Mouse (Mus musculus): ENCODE results near the gene F13b. TPM values are rescaled to one million over a fixed set of nuclear protein-coding genes. Genes with fewer than 3 reads are reported as not detected.

F13b gene
- total and polyA plus RNA-seq, 3 experiments = not detected

- Histone ChIP-seq H3K4me1 (ENCODE audit: control insufficient read depth, insufficient read depth, low read length) (no peaks in the 10 kb centered on the region; the same call in 1 of the 2 replicates), H3K27me3 (ENCODE audit: control insufficient read depth, insufficient read depth, low read length) (no peaks in the 10 kb centered on the region), H3K4me3 (no peak overlapping the region), H3K36me3 (ENCODE audit: control insufficient read depth, insufficient read depth, low read length) (no peaks in the 10 kb centered on the region), H3K9ac (ENCODE audit: low read depth, low read length) (no peak overlapping the region), H3K27ac (no peak overlapping the region), H3K79me2 (replicated peaks; ENCODE audit: control insufficient read depth, insufficient read depth, low read length) (no peaks in the 10 kb centered on the region)
- no peak for TF ChIP-seq CTCF (IDR thresholded peaks at IDR 0.05)
- no peak for TF ChIP-seq EP300 (IDR thresholded peaks at IDR 0.05; ENCODE audit: insufficient read depth, low read depth, low read length)
- no peak for TF ChIP-seq POLR2A (IDR thresholded peaks at IDR 0.05; ENCODE audit: insufficient read depth, low read depth, low read length)
- DNase-seq = no peak
- intact Hi-C loops (cut with DNase I) = no loop called here
Observed at GRCm38 (mm10) chr1:139499751-139500150, 1.8 kb upstream of the F13b start.

- no peak for TF ChIP-seq POLR2A (IDR thresholded peaks at IDR 0.05; ENCODE audit: insufficient read depth, low read depth, low read length)
- no peak for TF ChIP-seq CTCF (IDR thresholded peaks at IDR 0.05)
- no peak for TF ChIP-seq EP300 (IDR thresholded peaks at IDR 0.05; ENCODE audit: insufficient read depth, low read depth, low read length)
- Histone ChIP-seq H3K27ac (no peak overlapping the region), H3K9ac (ENCODE audit: low read depth, low read length) (no peak overlapping the region), H3K4me1 (ENCODE audit: control insufficient read depth, insufficient read depth, low read length) (no peaks in the 10 kb centered on the region), H3K27me3 (ENCODE audit: control insufficient read depth, insufficient read depth, low read length) (no peaks in the 10 kb centered on the region), H3K79me2 (replicated peaks; ENCODE audit: control insufficient read depth, insufficient read depth, low read length) (no peaks in the 10 kb centered on the region), H3K4me3 (no peak overlapping the region), H3K36me3 (ENCODE audit: control insufficient read depth, insufficient read depth, low read length) (no peaks in the 10 kb centered on the region)
- no peak for DNase-seq
- intact Hi-C loops (cut with DNase I) = no loop called here
- whole genome bisulfite sequencing = 85% methylated on average over 12 of the region's 12 CpGs
Observed at GRCm38 (mm10) chr1:139514556-139514955, 13.1 kb downstream of the F13b start.

- DNase-seq = no peak
- Histone ChIP-seq H3K27me3 (ENCODE audit: control insufficient read depth, insufficient read depth, low read length) (no peaks in the 10 kb centered on the region), H3K36me3 (ENCODE audit: control insufficient read depth, insufficient read depth, low read length) (no peaks in the 10 kb centered on the region), H3K9ac (ENCODE audit: low read depth, low read length) (no peak overlapping the region), H3K4me1 (ENCODE audit: control insufficient read depth, insufficient read depth, low read length) (no peaks in the 10 kb centered on the region), H3K4me3 (no peak overlapping the region), H3K79me2 (replicated peaks; ENCODE audit: control insufficient read depth, insufficient read depth, low read length) (no peaks in the 10 kb centered on the region), H3K27ac (no peak overlapping the region)
- intact Hi-C loops (cut with DNase I) = no loop called here
- TF ChIP-seq CTCF (IDR thresholded peaks at IDR 0.05) = no peak
- no peak for TF ChIP-seq POLR2A (IDR thresholded peaks at IDR 0.05; ENCODE audit: insufficient read depth, low read depth, low read length)
- TF ChIP-seq EP300 (IDR thresholded peaks at IDR 0.05; ENCODE audit: insufficient read depth, low read depth, low read length) = no peak
- WGBS = 82% methylated on average over 1 of the region's 1 CpGs
Observed at GRCm38 (mm10) chr1:139548536-139548935, 47.0 kb downstream of the F13b start.

GRCm38 (mm10) chr1:139551311-139551710 is 49.8 kb downstream of the F13b start:
- WGBS = 67% methylated on average over 1 of the region's 1 CpGs
- H3K79me2 ChIP-seq (replicated peaks; ENCODE audit: control insufficient read depth, insufficient read depth, low read length) = no peaks in the 10 kb centered on the region
- no peak overlapping the region for H3K27ac ChIP-seq
- no peaks in the 10 kb centered on the region for H3K27me3 ChIP-seq (ENCODE audit: control insufficient read depth, insufficient read depth, low read length)
- DNase-seq = no peak
- no peak overlapping the region for H3K9ac ChIP-seq (ENCODE audit: low read depth, low read length)
- intact Hi-C loops (cut with DNase I) = no loop called here
- no peaks in the 10 kb centered on the region for H3K36me3 ChIP-seq (ENCODE audit: control insufficient read depth, insufficient read depth, low read length)
- TF ChIP-seq POLR2A (IDR thresholded peaks at IDR 0.05; ENCODE audit: insufficient read depth, low read depth, low read length) (no peak), CTCF (IDR thresholded peaks at IDR 0.05) (no peak), EP300 (IDR thresholded peaks at IDR 0.05; ENCODE audit: insufficient read depth, low read depth, low read length) (no peak)
- no peaks in the 10 kb centered on the region for H3K4me1 ChIP-seq (ENCODE audit: control insufficient read depth, insufficient read depth, low read length)
- no peak overlapping the region for H3K4me3 ChIP-seq

- H3K36me3 ChIP-seq (ENCODE audit: control insufficient read depth, insufficient read depth, low read length) = no peaks in the 10 kb centered on the region
- no peak within 1 kb of the TSS for H3K4me3 ChIP-seq
- no peaks in the 10 kb centered on the region for H3K27me3 ChIP-seq (ENCODE audit: control insufficient read depth, insufficient read depth, low read length)
- no peak for DNase-seq
- H3K4me1 ChIP-seq (ENCODE audit: control insufficient read depth, insufficient read depth, low read length) = no peaks in the 10 kb centered on the region
- intact Hi-C loops (cut with DNase I) = no loop called here
- TF ChIP-seq EP300 (IDR thresholded peaks at IDR 0.05; ENCODE audit: insufficient read depth, low read depth, low read length) = no peak
- no peak for TF ChIP-seq CTCF (IDR thresholded peaks at IDR 0.05)
- TF ChIP-seq POLR2A (IDR thresholded peaks at IDR 0.05; ENCODE audit: insufficient read depth, low read depth, low read length) = no peak
- H3K27ac ChIP-seq = no peak within 1 kb of the TSS
- H3K79me2 ChIP-seq (replicated peaks; ENCODE audit: control insufficient read depth, insufficient read depth, low read length) = no peaks in the 10 kb centered on the region
- no peak within 1 kb of the TSS for H3K9ac ChIP-seq (ENCODE audit: low read depth, low read length)
- 53% methylated on average over 1 of the region's 1 CpGs for WGBS
Observed at GRCm38 (mm10) chr1:139560024-139560423, 58.5 kb downstream of the F13b start, which contains the start of gene Cfhr1. Cfhr1 (minus strand) TSS chr1:139560272.

Other genes starting within 250 kb of the F13b start
- gene Crb1, start 124.6 kb upstream of the F13b start, total RNA-seq (2021) = 1 to 10 TPM in 1 of 2 experiments, under 1 TPM in 1; 0.41 to 1.4 TPM
- 0.10 and 0.79 TPM in 2 replicates for gene Crb1, start 124.6 kb upstream of the F13b start, polyA plus RNA-seq (2012; rRNA removed)
- 10 to 100 TPM; 20.5 to 23.4 TPM for gene Zbtb41, start 79.4 kb upstream of the F13b start, total RNA-seq (2021)
- gene Zbtb41, start 79.4 kb upstream of the F13b start, polyA plus RNA-seq (2012; rRNA removed) = 2.9 and 8.5 TPM in 2 replicates
- under 1 TPM; 0.25 to 0.29 TPM for gene Aspm, start 46.9 kb upstream of the F13b start, total RNA-seq (2021)
- 0.08 and 0.12 TPM in 2 replicates for gene Aspm, start 46.9 kb upstream of the F13b start, polyA plus RNA-seq (2012; rRNA removed)
- gene Cfhr1, start 58.6 kb downstream of the F13b start, total RNA-seq (2021) = not detected
- gene Cfhr1, start 58.6 kb downstream of the F13b start, polyA plus RNA-seq (2012; rRNA removed) = not detected in 2 replicates

Data from heart, adult 2 months (tissue).